Mouse (Mus musculus) liver, postnatal 0 days (tissue): ENCODE data around the gene Adamtsl3. TPM values are rescaled to one million over a fixed set of nuclear protein-coding genes. Genes with fewer than 3 reads are reported as not detected.

Experiments
- ATAC-seq: fragments of 200-750 bp; cut with Nextera tagmentation; 2 replicates; pipeline ENCODE4 v1.8.0; 2017; ENCODE audit warnings: mild to moderate bottlenecking, moderate library complexity
- DNase-seq: peaks from one replicate; pipeline ENCODE4 v3.0.0-alpha.2; 2016
- H3K27ac ChIP-seq: fragments of 300-500 bp; sonication (generic); 2 replicates; pipeline ENCODE4 v1.5.1; 2014; ENCODE audit warnings: antibody characterized with exemption, moderate library complexity, mild to moderate bottlenecking, low read depth
- H3K27me3 ChIP-seq: fragments of 300-500 bp; sonication (generic); 2 replicates; pipeline ENCODE4 v1.6.1; 2014; ENCODE audit warnings: low read length, control low read depth, mixed read lengths; ENCODE audit not compliant: insufficient read depth
- H3K36me3 ChIP-seq: fragments of 300-500 bp; sonication (generic); replicated peaks from 2 replicates; pipeline ENCODE4 v1.6.1; 2014; ENCODE audit warnings: mild to moderate bottlenecking, control low read depth, low read length, moderate library complexity, mixed read lengths; ENCODE audit not compliant: insufficient read depth
- H3K4me1 ChIP-seq: fragments of 300-500 bp; sonication (generic); 2 replicates; pipeline ENCODE4 v1.6.1; 2014; ENCODE audit warnings: antibody characterized with exemption, mild to moderate bottlenecking, control low read depth; ENCODE audit not compliant: insufficient read depth
- H3K4me2 ChIP-seq: fragments of 300-500 bp; sonication (generic); 2 replicates; pipeline ENCODE4 v1.6.1; 2014; ENCODE audit warnings: low read depth, mild to moderate bottlenecking, low read length, moderate library complexity, mixed read lengths
- H3K4me3 ChIP-seq: fragments of 300-500 bp; sonication (generic); 2 replicates; pipeline ENCODE4 v1.5.1; 2014; ENCODE audit warnings: low read depth, low read length
- H3K9ac ChIP-seq: fragments of 300-500 bp; sonication (generic); replicated peaks from 2 replicates; pipeline ENCODE4 v1.6.1; 2014; ENCODE audit warnings: mild to moderate bottlenecking, moderate library complexity
- H3K9me3 ChIP-seq: fragments of 300-500 bp; sonication (generic); 2 replicates; pipeline ENCODE4 v1.6.1; 2016; ENCODE audit warnings: mild to moderate bottlenecking, control low read depth, low read length, mixed read lengths
- CTCF ChIP-seq: sonication (generic); IDR thresholded peaks from 2 replicates; pipeline ENCODE4 v1.5.1; 2016; ENCODE audit warnings: antibody characterized with exemption, low read depth
- EP300 ChIP-seq: IDR thresholded peaks from 2 replicates; pipeline ENCODE4 v1.6.1; 2016; ENCODE audit warnings: antibody characterized with exemption, low read depth, mild to moderate bottlenecking
- WGBS: fragments of 180-500 bp; shearing (Covaris S2); extraction: QIAGEN DNeasy Blood & Tissue Kit; methylation state at CpG from one replicate; pipeline ENCODE4 v1.1.7; 2014; ENCODE audit not compliant: insufficient replicate concordance; 5-methylcytosine and 5-hydroxymethylcytosine counted together
- polyA plus RNA-seq: library from polyadenylated mRNA; unstranded; fragments of >200 nt; fragmentation: Nextera tagmentation; extraction: Ambion mirVana; gene quantifications from 2 replicates; pipeline ENCODE4 v1.2.1, GENCODE M21; 2015

The Adamtsl3 gene
- polyA plus RNA-seq, 1 experiment from 2014 or later: 0.09 TPM

- Histone ChIP-seq H3K36me3 (no peaks in the 10 kb centered on the region), H3K4me1 (no peaks in the 10 kb centered on the region), H3K9ac (no peak overlapping the region), H3K27me3 (peaks cover 38% of the 10 kb centered on the region), H3K4me2 (no peak overlapping the region), H3K27ac (no peak overlapping the region), H3K9me3 (no peaks in the 10 kb centered on the region), H3K4me3 (no peak overlapping the region)
- ATAC-seq (no peak), DNase-seq (no peak)
- TF ChIP-seq EP300: no peak
- no peak for TF ChIP-seq CTCF
- WGBS: 3% methylated on average over 34 of the region's 34 CpGs
Observed at GRCm38 (mm10) chr7:82336132-82336531, 638 bp downstream of the Adamtsl3 start.

- WGBS: 79% methylated on average over 9 of the region's 9 CpGs
- peaks cover 38% of the 10 kb centered on the region for H3K27me3 ChIP-seq
- no peak overlapping the region for H3K4me2 ChIP-seq
- H3K36me3 ChIP-seq: no peaks in the 10 kb centered on the region
- DNase-seq (no peak), ATAC-seq (no peak)
- no peak for TF ChIP-seq CTCF
- TF ChIP-seq EP300: no peak
- H3K27ac ChIP-seq: no peak overlapping the region
- no peaks in the 10 kb centered on the region for H3K4me1 ChIP-seq
- H3K9ac ChIP-seq: no peak overlapping the region
- no peaks in the 10 kb centered on the region for H3K9me3 ChIP-seq
- no peak overlapping the region for H3K4me3 ChIP-seq
Observed at GRCm38 (mm10) chr7:82338121-82338520, 2.6 kb downstream of the Adamtsl3 start.

- 61% methylated on average over 4 of the region's 4 CpGs for WGBS
- no peak for ATAC-seq
- H3K27ac ChIP-seq: no peak overlapping the region
- H3K27me3 ChIP-seq: peaks cover 38% of the 10 kb centered on the region
- H3K4me3 ChIP-seq: no peak overlapping the region
- H3K4me1 ChIP-seq: no peaks in the 10 kb centered on the region
- no peak for TF ChIP-seq CTCF
- no peak for TF ChIP-seq EP300
- H3K9ac ChIP-seq: no peak overlapping the region
- DNase-seq: no peak
- H3K4me2 ChIP-seq: no peak overlapping the region
- no peaks in the 10 kb centered on the region for H3K36me3 ChIP-seq
- no peaks in the 10 kb centered on the region for H3K9me3 ChIP-seq
Observed at GRCm38 (mm10) chr7:82338532-82338931, 3.0 kb downstream of the Adamtsl3 start.

- H3K36me3 ChIP-seq: no peaks in the 10 kb centered on the region
- TF ChIP-seq CTCF (peak; percentile 52), EP300 (no peak)
- no peak overlapping the region for H3K27ac ChIP-seq
- 41% methylated on average over 3 of the region's 3 CpGs for WGBS
- no peaks in the 10 kb centered on the region for H3K4me1 ChIP-seq
- no peak overlapping the region for H3K4me3 ChIP-seq
- DNase-seq: no peak
- H3K27me3 ChIP-seq: peaks cover 33% of the 10 kb centered on the region
- ATAC-seq: no peak
- no peaks in the 10 kb centered on the region for H3K9me3 ChIP-seq
- no peak overlapping the region for H3K9ac ChIP-seq
- no peak overlapping the region for H3K4me2 ChIP-seq
Observed at GRCm38 (mm10) chr7:82339214-82339613, 3.7 kb downstream of the Adamtsl3 start.

- no peak for DNase-seq
- no peak for ATAC-seq
- 25% methylated on average over 8 of the region's 8 CpGs for WGBS
- Histone ChIP-seq H3K27me3 (peaks cover 11% of the 10 kb centered on the region), H3K4me3 (no peak overlapping the region), H3K4me1 (no peaks in the 10 kb centered on the region), H3K4me2 (no peak overlapping the region), H3K36me3 (no peaks in the 10 kb centered on the region), H3K9me3 (no peaks in the 10 kb centered on the region), H3K9ac (no peak overlapping the region), H3K27ac (no peak overlapping the region)
- TF ChIP-seq EP300: no peak
- no peak for TF ChIP-seq CTCF
Observed at GRCm38 (mm10) chr7:82341476-82341875, 6.0 kb downstream of the Adamtsl3 start.

GRCm38 (mm10) chr7:82346706-82347105, 11.2 kb downstream of the Adamtsl3 start:
- TF ChIP-seq EP300 (no peak), CTCF (no peak)

GRCm38 (mm10) chr7:82349796-82350195, 14.3 kb downstream of the Adamtsl3 start:
- 62% methylated on average over 7 of the region's 7 CpGs for WGBS
- no peaks in the 10 kb centered on the region for H3K36me3 ChIP-seq
- no peak overlapping the region for H3K4me3 ChIP-seq
- no peaks in the 10 kb centered on the region for H3K27me3 ChIP-seq
- TF ChIP-seq CTCF: no peak
- no peak for TF ChIP-seq EP300
- H3K4me2 ChIP-seq: no peak overlapping the region
- no peak overlapping the region for H3K27ac ChIP-seq
- DNase-seq (no peak), ATAC-seq (no peak)
- no peak overlapping the region for H3K9ac ChIP-seq
- H3K4me1 ChIP-seq: no peaks in the 10 kb centered on the region
- H3K9me3 ChIP-seq: no peaks in the 10 kb centered on the region

More at GRCm38 (mm10) chr7:82346706-82347105, 11.2 kb downstream of the Adamtsl3 start:
- WGBS: 52% methylated on average over 2 of the region's 2 CpGs
- Histone ChIP-seq H3K9ac (no peak overlapping the region), H3K36me3 (no peaks in the 10 kb centered on the region), H3K27me3 (no peaks in the 10 kb centered on the region), H3K4me3 (no peak overlapping the region), H3K4me1 (no peaks in the 10 kb centered on the region), H3K4me2 (no peak overlapping the region), H3K27ac (no peak overlapping the region), H3K9me3 (no peaks in the 10 kb centered on the region)
- ATAC-seq (no peak), DNase-seq (no peak)
